14 mouse cellular contexts compared by ENCODE assay signal in genomic region chr1:177705204-177705603, GRCm38 (mm10). TPM values are rescaled to one million over a fixed set of nuclear protein-coding genes. Genes with fewer than 3 reads are reported as not detected.
A peak's percentile ranks its signal among the peaks of the same experiment; 100 is the strongest.
DNase-seq lines count a peak whose midpoint lies in the region; ATAC-seq and TF ChIP-seq lines count a peak whose summit lies in the region.
"Had no signal": no experiment of that assay in that cellular context is flagged by ENCODE, and none has a peak within 500 bp of the region (broad histone marks: within the 10 kb centered on the region; RNA-seq: fewer than 3 reads in every experiment).

No protein-coding gene starts in this region.

- H3K4me2 ChIP-seq in midbrain, postnatal 0 days (ENCODE audit: low read depth, low read length, poor library complexity, severe bottlenecking), result no peak overlapping the region
- H3K4me2 ChIP-seq in midbrain, embryonic 13.5 days (replicated peaks), result no peak overlapping the region
- H3K4me2 ChIP-seq: hindbrain, embryonic 12.5 days; liver, embryonic 15.5 days had no signal

- no peak overlapping the region for H3K4me3 ChIP-seq in heart, adult 2 months
- H3K4me3 ChIP-seq in midbrain, postnatal 0 days (ENCODE audit: low read depth, low read length), result no peak overlapping the region
- H3K4me3 ChIP-seq in midbrain, embryonic 13.5 days (replicated peaks), result no peak overlapping the region
- H3K4me3 ChIP-seq: forebrain, embryonic 10.5 days; hindbrain, embryonic 12.5 days; liver, embryonic 15.5 days had no signal

- TF ChIP-seq POLR2A in heart, adult 2 months (IDR thresholded peaks at IDR 0.05; ENCODE audit: insufficient read depth, low read depth, low read length), result no peak

- no peak for TF ChIP-seq EP300 in heart, adult 2 months (IDR thresholded peaks at IDR 0.05; ENCODE audit: insufficient read depth, low read depth, low read length)

- peak; percentile 45 for TF ChIP-seq CTCF in heart, adult 2 months (IDR thresholded peaks at IDR 0.05)
- peak; percentile 45 for TF ChIP-seq CTCF in midbrain, postnatal 0 days (IDR thresholded peaks at IDR 0.05)

- H3K4me1 ChIP-seq in heart, adult 2 months (ENCODE audit: control insufficient read depth, insufficient read depth, low read length), result peaks cover 2% of the 10 kb centered on the region; the same call in 1 of the 2 replicates
- no peaks in the 10 kb centered on the region; the same call in 1 of the 2 replicates for H3K4me1 ChIP-seq in midbrain, postnatal 0 days (ENCODE audit: insufficient read depth, low read length)
- H3K4me1 ChIP-seq in midbrain, embryonic 13.5 days (replicated peaks), result peaks cover 8% of the 10 kb centered on the region

- no peak for ATAC-seq in midbrain, postnatal 0 days (ENCODE audit: low FRiP score)
- no peak for ATAC-seq in midbrain, embryonic 13.5 days
- peak; percentile 47; the same call in 1 of the 2 replicates for ATAC-seq in neutrophil, adult 5-6 weeks (ENCODE audit: extremely low read depth, insufficient number of reproducible peaks, low FRiP score, poor library complexity, severe bottlenecking)

- WGBS in heart, adult 2 months, result 72% methylated on average over 2 of the region's 2 CpGs
- WGBS in midbrain, postnatal 0 days, result 51% methylated on average over 2 of the region's 2 CpGs
- 44% methylated on average over 2 of the region's 2 CpGs for WGBS in midbrain, embryonic 13.5 days

- H3K9ac ChIP-seq in heart, adult 2 months (ENCODE audit: low read depth, low read length), result no peak overlapping the region
- H3K9ac ChIP-seq in midbrain, postnatal 0 days (replicated peaks; ENCODE audit: low read length, poor library complexity, severe bottlenecking), result no peak overlapping the region
- H3K9ac ChIP-seq in midbrain, embryonic 13.5 days (replicated peaks), result no peak overlapping the region
- H3K9ac ChIP-seq: hindbrain, embryonic 12.5 days; liver, embryonic 15.5 days had no signal

- H3K27me3 ChIP-seq in heart, adult 2 months (ENCODE audit: control insufficient read depth, insufficient read depth, low read length), result no peaks in the 10 kb centered on the region
- H3K27me3 ChIP-seq in midbrain, postnatal 0 days (ENCODE audit: insufficient read depth, low read length), result no peaks in the 10 kb centered on the region
- H3K27me3 ChIP-seq in midbrain, embryonic 13.5 days, result peaks cover 6% of the 10 kb centered on the region; the same call in 1 of the 2 replicates
- H3K27me3 ChIP-seq: hindbrain, embryonic 12.5 days; liver, embryonic 15.5 days had no signal

- intact Hi-C loops in heart, adult 2 months (cut with DNase I), result no loop called here

- no peak overlapping the region for H3K27ac ChIP-seq in heart, adult 2 months
- no peak overlapping the region for H3K27ac ChIP-seq in midbrain, postnatal 0 days (ENCODE audit: low read depth, low read length)
- no peak overlapping the region for H3K27ac ChIP-seq in midbrain, embryonic 13.5 days
- H3K27ac ChIP-seq: forebrain, embryonic 10.5 days; hindbrain, embryonic 12.5 days; liver, embryonic 15.5 days had no signal

- H3K36me3 ChIP-seq in heart, adult 2 months (ENCODE audit: control insufficient read depth, insufficient read depth, low read length), result no peaks in the 10 kb centered on the region
- H3K36me3 ChIP-seq in midbrain, postnatal 0 days (ENCODE audit: insufficient read depth, low read length), result no peaks in the 10 kb centered on the region
- H3K36me3 ChIP-seq in midbrain, embryonic 13.5 days, result no peaks in the 10 kb centered on the region
- H3K36me3 ChIP-seq: forebrain, embryonic 10.5 days; hindbrain, embryonic 12.5 days; liver, embryonic 15.5 days had no signal

- H3K9me3 ChIP-seq in midbrain, postnatal 0 days (ENCODE audit: low read length), result peaks cover 4% of the 10 kb centered on the region; the same call in 1 of the 2 replicates
- peaks cover 6% of the 10 kb centered on the region for H3K9me3 ChIP-seq in midbrain, embryonic 13.5 days
- H3K9me3 ChIP-seq: liver, embryonic 15.5 days had no signal

- no peaks in the 10 kb centered on the region for H3K79me2 ChIP-seq in heart, adult 2 months (replicated peaks; ENCODE audit: control insufficient read depth, insufficient read depth, low read length)

- no peak for DNase-seq in heart, adult 2 months
- no peak for DNase-seq in heart, adult 11 months
- DNase-seq in midbrain, postnatal 0 days (ENCODE audit: low spot score), result no peak
- peak; percentile 69 for DNase-seq in ZHBTc4 (ENCODE audit: low read depth, low spot score)
- DNase-seq in layer of hippocampus, adult 9-11 months, result no peak
- no peak for DNase-seq in cerebellum, adult 8-10 months
- DNase-seq: cerebellum, postnatal 36 days had no signal

RNA-seq across cellular contexts. Expression of gene 1700016C15Rik, which starts 24.4 kb away (rescaled TPM):
- not detected for total RNA-seq in heart, adult 2 months (2021)
- polyA plus RNA-seq in heart, adult 2 months (2012; rRNA removed), result not detected in 2 replicates
- total RNA-seq in midbrain, postnatal 0 days (2014; rRNA removed), result not detected in 2 replicates
- 0.31 TPM in 1 of 2 replicates, not detected in the other for polyA plus RNA-seq in midbrain, postnatal 0 days (2015; fragmentation: Nextera tagmentation; extraction: Ambion mirVana)
- not detected in 2 replicates for polyA plus RNA-seq in midbrain, embryonic 13.5 days (2015; fragmentation: Nextera tagmentation; extraction: Ambion mirVana)
- not detected in 2 replicates for total RNA-seq in neutrophil, adult 5-6 weeks (2017)
- total RNA-seq: heart, adult 8-10 months had no signal
- polyA plus RNA-seq: brain, embryonic 14.5 days; forebrain, embryonic 10.5 days; hindbrain, embryonic 12.5 days; liver, embryonic 15.5 days had no signal
